Mouse (Mus musculus) midbrain, postnatal 0 days (tissue): ENCODE data around the gene Gm45213. TPM values are rescaled to one million over a fixed set of nuclear protein-coding genes. Genes with fewer than 3 reads are reported as not detected.

Experiments
- ATAC-seq: fragments of 200-750 bp; cut with Nextera tagmentation; 2 replicates; pipeline ENCODE4 v1.8.0; 2017; ENCODE audit warnings: moderate number of reproducible peaks, mild to moderate bottlenecking, moderate TSS enrichment, moderate library complexity; ENCODE audit not compliant: low FRiP score
- DNase-seq: peaks from one replicate; pipeline ENCODE4 v3.0.0-alpha.2; 2015; ENCODE audit warnings: low spot score
- H3K27ac ChIP-seq: fragments of 300-500 bp; sonication (generic); 2 replicates; pipeline ENCODE4 v1.5.1; 2014; ENCODE audit warnings: low read depth, mild to moderate bottlenecking, low read length, mixed read lengths
- H3K27me3 ChIP-seq: fragments of 300-500 bp; sonication (generic); 2 replicates; pipeline ENCODE4 v1.6.1; 2014; ENCODE audit warnings: low read length, control low read depth, mixed read lengths; ENCODE audit not compliant: insufficient read depth
- H3K36me3 ChIP-seq: fragments of 300-500 bp; sonication (generic); 2 replicates; pipeline ENCODE4 v1.6.1; 2014; ENCODE audit warnings: low read length, control low read depth, mixed read lengths; ENCODE audit not compliant: insufficient read depth
- H3K4me1 ChIP-seq: fragments of 300-500 bp; sonication (generic); 2 replicates; pipeline ENCODE4 v1.6.1; 2014; ENCODE audit warnings: mild to moderate bottlenecking, control low read depth, antibody characterized with exemption, low read length, mixed read lengths; ENCODE audit not compliant: insufficient read depth
- H3K4me2 ChIP-seq: fragments of 300-500 bp; sonication (generic); 2 replicates; pipeline ENCODE4 v1.6.1; 2014; ENCODE audit warnings: low read depth, mild to moderate bottlenecking, low read length, mixed read lengths; ENCODE audit not compliant: poor library complexity, severe bottlenecking
- H3K4me3 ChIP-seq: fragments of 300-500 bp; sonication (generic); 2 replicates; pipeline ENCODE4 v1.5.1; 2014; ENCODE audit warnings: low read depth, mild to moderate bottlenecking, low read length, moderate library complexity
- H3K9ac ChIP-seq: fragments of 300-500 bp; sonication (generic); replicated peaks from 2 replicates; pipeline ENCODE4 v1.6.1; 2014; ENCODE audit warnings: mild to moderate bottlenecking, low read length, moderate library complexity, mixed read lengths; ENCODE audit not compliant: poor library complexity, severe bottlenecking
- H3K9me3 ChIP-seq: fragments of 300-500 bp; sonication (generic); 2 replicates; pipeline ENCODE4 v1.6.1; 2016; ENCODE audit warnings: low read length, control low read depth
- CTCF ChIP-seq: IDR thresholded peaks from 2 replicates; pipeline ENCODE4 v1.5.1; 2016; ENCODE audit warnings: antibody characterized with exemption, mild to moderate bottlenecking
- WGBS: fragments of 180-500 bp; shearing (Covaris S2); extraction: QIAGEN DNeasy Blood & Tissue Kit; methylation state at CpG from one replicate; pipeline ENCODE4 v1.1.7; 2014; 5-methylcytosine and 5-hydroxymethylcytosine counted together
- polyA plus RNA-seq: library from polyadenylated mRNA; unstranded; fragments of >200 nt; fragmentation: Nextera tagmentation; extraction: Ambion mirVana; gene quantifications from 2 replicates; pipeline ENCODE4 v1.2.1, GENCODE M21; 2015
- total RNA-seq: library from RNA; depleted of rRNA; stranded (reverse); fragments of >200 nt; gene quantifications from 2 replicates; pipeline ENCODE4 v1.2.3, GENCODE M21; 2014

Gm45213 gene
- total and polyA plus RNA-seq, 2 experiments from 2014 or later = not detected

DNA sequence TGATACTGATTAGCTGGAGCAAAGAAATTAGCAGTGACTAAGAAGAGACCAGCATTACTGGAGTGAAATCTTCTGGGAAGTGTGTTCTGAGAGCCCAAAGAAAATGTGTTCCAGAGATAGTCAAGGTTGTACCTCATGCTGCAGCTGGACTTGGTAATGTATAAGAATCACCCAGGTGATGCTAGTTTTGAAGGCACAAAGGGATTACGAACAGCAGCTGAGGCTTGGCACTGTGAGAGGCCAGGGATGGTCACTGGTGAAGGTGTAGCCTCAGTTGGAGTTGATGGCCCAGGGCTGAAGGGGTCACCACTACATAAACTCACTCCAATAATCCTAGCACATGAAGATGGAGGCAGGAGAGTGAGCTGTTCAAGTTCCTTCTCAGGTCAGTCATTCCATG lies 15.3 kb downstream of the Gm45213 start, which contains the start of gene Snrpa1:
TSS of gene Snrpa1 (plus strand) at position 301 of the 400 bp plus-strand sequence.
- Histone ChIP-seq H3K36me3 (peaks cover 9% of the 10 kb centered on the region), H3K9ac (peak within 1 kb of the TSS; percentile 90; the same call in 1 of the 2 replicates), H3K27ac (no peak within 1 kb of the TSS), H3K4me1 (no peaks in the 10 kb centered on the region; the same call in 1 of the 2 replicates), H3K4me3 (peak within 1 kb of the TSS; percentile 94), H3K27me3 (no peaks in the 10 kb centered on the region), H3K9me3 (no peaks in the 10 kb centered on the region), H3K4me2 (peak within 1 kb of the TSS; percentile 84)
- 73% methylated on average over 1 of the region's 1 CpGs for WGBS
- ATAC-seq = no peak
- no peak for TF ChIP-seq CTCF
- DNase-seq = no peak

DNA sequence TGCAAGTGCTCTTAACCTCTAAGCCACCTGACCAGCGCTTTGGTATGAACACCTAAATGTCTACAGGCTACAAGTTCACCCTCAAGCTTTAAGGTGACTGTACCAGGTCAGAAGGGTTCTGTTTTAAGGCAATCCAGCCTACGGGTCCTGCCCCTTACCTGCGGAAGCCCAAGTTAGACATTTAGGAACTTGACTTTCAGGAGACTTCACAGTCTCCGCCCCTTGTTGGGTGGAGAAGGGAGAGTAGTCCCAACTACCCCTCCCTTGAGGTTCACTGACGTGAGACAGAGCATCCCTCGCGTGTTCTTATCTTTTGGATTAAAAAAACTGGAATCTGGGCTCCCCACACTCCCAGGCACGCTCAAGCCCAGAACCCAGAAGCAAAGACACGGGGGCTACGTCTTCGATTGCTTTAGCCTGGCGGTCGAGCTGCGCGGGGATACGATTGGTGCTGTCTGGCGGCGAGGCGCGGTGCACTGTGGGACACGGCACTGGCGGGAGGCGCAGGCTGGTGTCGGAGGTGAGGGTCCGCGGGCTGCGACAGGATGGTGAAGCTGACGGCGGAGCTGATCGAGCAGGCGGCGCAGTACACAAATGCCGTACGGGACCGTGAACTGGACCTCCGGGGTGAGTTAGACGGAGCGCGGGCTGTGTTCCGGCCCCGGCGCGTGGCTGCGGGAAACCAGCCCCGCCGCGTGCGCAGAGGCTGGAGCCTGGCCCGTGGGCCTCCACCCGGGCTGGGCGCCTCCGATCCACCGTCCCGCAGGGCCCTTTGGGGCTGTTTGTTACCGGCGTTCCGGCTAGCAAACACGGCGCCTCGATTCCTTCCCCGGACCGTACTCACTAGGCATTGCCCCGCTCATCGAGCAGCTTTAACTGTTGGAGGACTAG lies 16.9 kb downstream of the Gm45213 start:
- peak overlapping the region; percentile 33; the same call in 1 of the 2 replicates for H3K27ac ChIP-seq
- H3K9ac ChIP-seq = peak overlapping the region; percentile 90
- H3K4me3 ChIP-seq = peak overlapping the region; percentile 94
- H3K4me2 ChIP-seq = peak overlapping the region; percentile 84
- under 1% methylated on average over 64 of the region's 64 CpGs for WGBS
- TF ChIP-seq CTCF = peak; percentile 36
- H3K9me3 ChIP-seq = no peaks in the 10 kb centered on the region
- peak; percentile 91 for DNase-seq
- H3K4me1 ChIP-seq = no peaks in the 10 kb centered on the region; the same call in 1 of the 2 replicates
- peak; percentile 95 for ATAC-seq
- no peaks in the 10 kb centered on the region for H3K27me3 ChIP-seq
- peaks cover 9% of the 10 kb centered on the region for H3K36me3 ChIP-seq

DNA sequence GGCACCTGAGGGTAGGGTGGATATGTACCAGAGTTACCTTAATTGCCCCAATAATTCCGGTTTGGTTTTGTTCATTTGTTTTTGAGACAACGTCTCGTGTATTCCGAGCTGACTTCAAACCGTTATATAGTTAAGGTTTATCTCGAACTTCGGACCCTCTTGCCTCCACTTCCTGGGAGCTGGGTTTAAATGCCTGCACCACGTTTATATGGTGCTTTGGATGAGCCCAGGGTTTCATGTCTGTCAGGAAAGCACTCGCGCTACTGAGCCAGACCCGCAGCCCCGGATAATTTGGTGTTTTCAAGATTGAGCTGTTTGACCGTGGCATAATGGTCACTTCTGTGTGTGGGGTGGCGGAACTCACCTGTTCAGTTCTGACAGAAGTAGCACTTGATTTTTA lies 17.7 kb downstream of the Gm45213 start:
- TF ChIP-seq CTCF = no peak
- DNase-seq (no peak), ATAC-seq (no peak)
- Histone ChIP-seq H3K27ac (no peak overlapping the region), H3K4me1 (no peaks in the 10 kb centered on the region; the same call in 1 of the 2 replicates), H3K9me3 (no peaks in the 10 kb centered on the region), H3K36me3 (peaks cover 9% of the 10 kb centered on the region), H3K4me2 (peak overlapping the region; percentile 84), H3K27me3 (no peaks in the 10 kb centered on the region), H3K4me3 (peak overlapping the region; percentile 94), H3K9ac (peak overlapping the region; percentile 90)
- 3% methylated on average over 14 of the region's 14 CpGs for WGBS

DNA sequence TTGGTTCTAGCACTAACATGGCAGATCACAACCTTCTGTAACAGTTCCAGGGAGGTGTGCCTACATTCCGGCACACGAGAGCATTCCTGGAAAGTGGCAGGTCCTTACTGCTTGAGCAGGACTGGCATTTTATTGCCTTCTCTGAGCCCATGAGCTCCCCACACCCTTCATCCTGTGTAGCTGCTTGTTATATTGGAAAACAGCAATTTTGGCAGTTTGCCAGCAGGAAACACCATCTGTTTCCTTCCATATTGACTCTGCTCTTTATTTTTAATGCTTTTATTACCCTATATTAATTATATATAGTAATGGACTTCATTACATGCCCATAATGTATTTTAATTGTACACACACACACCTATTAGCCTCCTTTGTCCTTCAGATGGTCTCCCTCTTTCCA lies 33.0 kb downstream of the Gm45213 start:
- ATAC-seq (no peak), DNase-seq (peak; percentile 28)
- no peaks in the 10 kb centered on the region for H3K27me3 ChIP-seq

DNA sequence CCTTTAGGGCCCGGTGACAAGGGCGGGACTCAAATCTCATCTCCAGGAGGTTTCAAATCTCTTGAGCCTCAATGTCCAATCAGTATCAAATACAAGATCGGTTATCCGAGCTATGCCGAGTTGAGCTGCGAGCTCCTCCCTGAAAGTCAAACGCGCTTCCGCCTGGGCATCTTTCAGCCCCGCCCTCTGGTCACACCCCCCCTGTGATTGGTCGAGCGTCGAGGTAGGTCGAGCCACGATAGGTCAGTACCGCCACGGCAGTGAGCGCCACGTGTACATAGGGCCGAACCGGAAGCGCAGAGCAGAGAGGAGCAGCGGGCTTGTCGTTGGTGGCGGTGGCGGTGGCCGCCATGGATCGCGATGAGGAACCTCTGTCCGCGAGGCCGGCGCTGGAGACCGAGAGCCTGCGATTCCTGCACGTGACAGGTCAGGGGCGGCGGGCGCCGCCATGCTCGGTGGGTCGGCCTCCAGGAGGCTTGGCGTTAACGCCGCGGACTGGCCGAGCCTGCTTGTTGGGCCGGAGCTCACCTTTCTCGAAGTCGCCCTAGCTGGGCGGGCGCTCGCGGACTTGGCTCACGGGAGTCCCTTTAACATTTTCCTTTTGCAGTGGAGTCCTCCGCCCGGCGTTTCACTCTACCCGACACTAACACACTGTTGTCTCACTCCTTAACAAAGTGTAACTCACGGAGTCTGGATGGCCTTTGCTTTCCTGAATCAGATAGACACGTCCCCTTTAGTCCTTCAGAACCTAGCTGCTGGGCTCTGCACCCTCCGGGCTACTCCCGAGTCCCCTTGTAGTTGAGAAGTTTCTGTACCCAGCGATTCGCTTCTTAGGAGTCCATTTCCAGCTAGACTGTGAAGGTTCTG lies 36.2 kb downstream of the Gm45213 start, which contains the start of gene Selenos:
TSS of gene Selenos (plus strand) at position 286 of the 867 bp plus-strand sequence.
- Histone ChIP-seq H3K4me1 (peaks cover 7% of the 10 kb centered on the region; the same call in 1 of the 2 replicates), H3K9ac (peak within 1 kb of the TSS; percentile 78), H3K4me3 (peak within 1 kb of the TSS; percentile 82), H3K36me3 (peaks cover 32% of the 10 kb centered on the region), H3K27ac (peak within 1 kb of the TSS; percentile 77), H3K9me3 (no peaks in the 10 kb centered on the region), H3K4me2 (peak within 1 kb of the TSS; percentile 76), H3K27me3 (no peaks in the 10 kb centered on the region)
- TF ChIP-seq CTCF = no peak
- under 1% methylated on average over 55 of the region's 65 CpGs for WGBS
- peak; percentile 99 for DNase-seq
- peak; percentile 100 for ATAC-seq

More for the DNA sequence above, 33.0 kb downstream of the Gm45213 start:
- Histone ChIP-seq H3K36me3 (peaks cover 32% of the 10 kb centered on the region), H3K4me3 (no peak overlapping the region), H3K9me3 (no peaks in the 10 kb centered on the region), H3K4me2 (no peak overlapping the region), H3K4me1 (peaks cover 7% of the 10 kb centered on the region; the same call in 1 of the 2 replicates), H3K9ac (no peak overlapping the region), H3K27ac (no peak overlapping the region)
- 89% methylated on average over 2 of the region's 2 CpGs for WGBS
- no peak for TF ChIP-seq CTCF
